Mouse (Mus musculus) layer of hippocampus, adult 9-10 months (tissue): ENCODE data around the gene Olfr659.

Experiments used
- DNase-seq: peaks from one replicate; pipeline ENCODE4 v3.0.0; 2022; ENCODE audit warnings: low spot score

The Olfr659 gene

GRCm38 (mm10) chr7:104666453-104666852, at the start of gene Olfr659:
Olfr659 (plus strand) TSS chr7:104666753.
- DNase-seq = no peak

- no peak for DNase-seq
These were observed 42.1 kb upstream of the Olfr659 start, which contains the start of gene Olfr657 for GRCm38 (mm10) chr7:104624494-104624893. Olfr657 (plus strand) TSS chr7:104624794.

GRCm38 (mm10) chr7:104646841-104647482, 19.6 kb upstream of the Olfr659 start, which contains the start of gene Olfr658:
Olfr658 (minus strand) TSS chr7:104647305.
- no peak for DNase-seq

GRCm38 (mm10) chr7:104686201-104686600, 19.6 kb downstream of the Olfr659 start, which contains the start of gene Olfr661:
Olfr661 (plus strand) TSS chr7:104686501.
- DNase-seq = no peak
